Mouse (Mus musculus) left cerebral cortex, postnatal 14 days (tissue): ENCODE measurements at regions not wholly inside any gene's neighbourhood (a gene's known extent, or its start where the extent isn't known, plus 50 kb on each side); places are given as distances from the start of the nearest gene placed in this dataset.

Source experiments
- DNase-seq, 2 experiments: peaks; one replicate each; pipeline ENCODE4 v3.0.0; 2021 to 2022; ENCODE audit warnings: low spot score in 2 of 2, mixed read lengths in 1 of 2
- intact Hi-C: fragments of 180-260 bp; cut with DNase I; formaldehyde crosslinking; loops from one replicate; pipeline ENCODE4 v1.15.1; 2025

DNA sequence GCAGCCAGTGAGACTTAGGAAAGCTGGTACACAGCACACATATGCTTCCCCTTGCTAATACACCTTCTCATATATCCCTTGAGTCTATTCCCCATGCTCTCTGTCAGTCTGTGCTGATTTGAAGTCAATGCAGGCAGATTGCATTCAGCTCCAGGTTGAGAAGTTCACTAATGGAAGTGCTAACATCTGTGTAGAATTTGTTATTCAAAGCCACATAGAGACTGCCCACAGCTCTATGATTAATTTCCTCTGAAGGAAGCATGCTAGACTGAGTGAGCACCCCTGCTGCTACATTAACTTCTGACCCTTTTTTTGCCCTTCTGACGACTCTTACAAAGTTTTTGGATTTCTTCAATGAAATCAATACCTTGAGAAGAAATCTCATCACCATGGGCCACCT is 486.0 kb upstream of the Dmac1 start:
- no peak for DNase-seq
- intact Hi-C loops: no loop called here

DNA sequence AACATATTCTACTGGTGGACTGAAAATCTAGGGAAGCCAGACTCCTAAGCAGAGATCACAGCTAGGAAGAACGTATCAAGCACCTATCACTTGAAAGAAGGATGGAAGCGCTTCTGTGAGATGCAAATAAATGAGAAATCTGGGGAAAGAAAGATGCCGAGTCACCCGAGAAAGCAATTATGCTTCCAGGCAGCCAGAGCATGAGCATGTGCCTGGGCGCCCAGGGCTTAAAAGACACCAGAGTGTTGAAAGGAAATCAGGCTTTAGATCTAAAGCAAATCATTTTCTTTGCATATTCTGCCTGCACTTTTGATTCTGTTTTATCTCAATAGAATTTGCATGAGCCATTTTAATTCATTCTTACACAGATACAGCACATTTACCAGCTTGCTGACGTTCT is 466.5 kb upstream of the Dmac1 start:
- DNase-seq: peak in 1 of 2 experiments; percentile 11

DNA sequence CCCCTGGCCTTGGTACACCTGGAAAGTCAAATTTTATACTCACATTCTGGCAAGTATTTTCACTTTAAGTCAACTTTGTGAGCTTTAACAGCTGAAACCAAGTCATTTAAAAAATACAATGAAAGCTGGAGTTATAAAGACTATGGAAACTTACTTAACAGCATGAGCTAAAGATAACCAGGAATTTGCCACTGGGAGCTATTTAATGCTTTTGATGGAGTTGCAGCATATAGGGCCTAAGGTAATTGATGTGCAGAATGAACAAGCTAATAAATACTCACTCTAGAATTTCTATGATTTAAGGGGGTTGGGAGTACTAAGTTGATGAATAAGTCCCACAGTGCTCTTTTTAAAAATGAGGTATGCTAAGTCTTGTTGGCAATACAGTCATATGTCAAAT is 463.5 kb upstream of the Dmac1 start:
- no peak for DNase-seq
- intact Hi-C loops: no loop called here

More for the DNA sequence above, 466.5 kb upstream of the Dmac1 start:
- intact Hi-C loops: no loop called here

DNA sequence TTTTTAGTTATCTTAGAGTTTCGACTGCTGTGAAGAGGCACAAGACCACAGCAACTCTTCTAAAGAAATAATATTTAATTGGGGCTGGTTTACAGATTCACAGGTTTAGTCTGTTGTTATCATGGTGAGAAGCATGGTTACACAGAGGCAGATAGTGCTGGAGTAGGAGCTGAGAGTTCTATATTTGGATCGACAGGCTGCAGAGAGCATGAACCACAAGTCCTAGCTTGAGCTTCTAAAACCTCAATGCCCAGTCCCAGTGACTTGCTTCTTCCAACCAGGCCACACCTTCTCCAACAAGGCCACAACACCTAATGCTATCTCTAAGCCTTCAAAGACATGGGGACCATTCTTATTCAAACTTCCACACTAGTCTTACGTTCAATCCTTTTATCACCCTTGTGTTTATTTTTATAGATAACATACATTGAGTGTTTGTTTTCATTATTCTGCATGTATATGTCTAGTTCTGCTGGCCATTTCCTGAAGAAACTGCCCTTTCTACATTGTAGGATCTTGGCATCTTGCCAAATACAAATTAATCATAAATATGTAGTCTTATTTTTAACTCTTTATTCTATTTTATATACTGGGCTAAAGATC is 452.8 kb upstream of the Dmac1 start:
- no peak for DNase-seq
- intact Hi-C loops: no loop called here

DNA sequence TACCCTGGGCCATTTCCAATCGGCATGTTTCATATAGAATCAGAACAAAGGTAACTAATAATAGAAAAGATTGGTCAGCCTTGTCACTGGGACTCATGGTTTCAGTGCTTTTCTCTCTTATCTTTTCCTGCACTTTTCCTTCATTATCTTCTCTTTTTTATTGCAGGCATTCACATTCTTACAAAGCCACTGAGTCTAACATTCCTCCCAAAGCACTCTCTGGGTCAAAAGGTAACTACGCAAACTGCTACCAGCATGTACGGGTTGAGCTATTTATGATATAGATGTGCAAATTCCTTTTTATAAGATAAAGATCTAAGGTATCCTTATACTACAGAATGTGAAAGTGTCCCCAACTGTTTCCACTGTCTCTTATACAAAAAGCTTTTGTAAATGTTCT is 436.5 kb upstream of the Dmac1 start:
- intact Hi-C loops: no loop called here
- DNase-seq: no peak

DNA sequence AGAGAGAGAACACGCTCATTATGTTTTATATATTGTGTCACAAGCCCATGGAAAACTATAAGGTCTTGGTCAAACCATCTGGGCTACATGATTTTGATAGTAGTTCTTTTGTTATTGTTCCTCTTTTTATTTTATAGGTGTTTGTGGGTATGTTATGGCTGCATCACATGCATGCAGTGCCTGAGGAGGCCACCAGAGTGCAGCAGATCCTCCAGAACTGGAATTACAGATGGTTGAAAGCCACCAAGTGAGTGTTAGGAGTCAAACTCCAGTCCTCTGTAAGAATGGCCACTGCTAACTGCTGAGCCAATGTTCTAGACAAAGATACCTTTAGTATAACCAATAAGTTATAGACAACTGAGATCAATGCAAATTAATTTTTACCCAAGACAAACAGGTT is 435.9 kb upstream of the Dmac1 start:
- intact Hi-C loops: no loop called here
- DNase-seq: no peak

DNA sequence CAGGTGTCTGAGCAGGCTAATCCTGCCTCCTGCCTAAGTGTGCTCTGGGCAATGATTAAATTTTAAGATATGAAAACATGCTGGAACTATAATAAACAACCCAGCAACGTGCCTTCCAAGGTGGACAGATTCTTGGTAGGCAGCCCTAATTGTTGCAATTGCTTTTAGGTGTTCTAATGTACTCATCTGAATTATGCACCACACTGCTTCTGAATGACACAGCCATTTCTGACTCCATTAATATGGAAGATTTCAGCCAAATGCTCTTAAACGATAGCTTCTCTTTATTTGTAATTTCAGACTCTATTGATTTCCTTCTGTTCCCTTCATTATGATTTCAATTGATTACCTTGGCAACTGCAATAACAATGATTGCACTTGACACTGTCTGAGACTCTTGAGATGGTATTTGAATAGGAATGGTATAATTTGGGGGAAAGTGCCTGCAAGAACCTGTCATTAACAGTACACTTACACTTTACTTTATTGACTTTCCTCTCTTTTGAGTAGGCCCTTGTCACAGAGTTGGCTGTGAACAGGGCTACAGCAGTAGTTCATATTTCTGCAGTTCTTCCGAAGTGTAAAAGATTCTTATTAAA is 422.8 kb upstream of the Dmac1 start:
- intact Hi-C loops: no loop called here
- no peak for DNase-seq

DNA sequence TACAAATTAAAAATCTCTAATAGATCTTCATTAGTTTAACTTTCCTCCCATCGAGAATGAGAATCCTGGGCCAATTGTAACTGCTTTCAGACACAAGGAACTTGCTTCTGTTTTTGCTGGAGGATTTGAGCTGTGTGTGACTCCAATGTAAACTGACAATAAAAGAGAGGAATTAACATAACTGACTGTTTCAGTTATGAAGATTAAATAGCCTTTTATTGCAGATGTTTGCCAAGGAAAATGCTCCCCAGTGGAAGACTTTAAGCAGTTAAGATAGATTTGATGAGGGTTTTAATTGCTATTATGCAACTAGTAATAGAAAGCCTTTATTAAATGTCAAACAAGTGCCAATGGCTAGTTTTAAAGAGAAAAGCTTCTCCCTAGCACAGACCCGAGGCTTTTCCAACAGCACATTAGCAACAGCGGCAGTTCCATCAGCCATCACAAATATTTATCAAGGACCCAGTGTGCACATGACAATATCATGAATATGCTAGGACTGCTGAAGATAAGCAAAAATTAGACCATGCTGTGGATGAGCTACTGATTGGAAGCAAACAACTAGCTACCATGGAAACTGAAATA is 398.6 kb upstream of the Dmac1 start:
- DNase-seq: no peak
- intact Hi-C loops: no loop called here

DNA sequence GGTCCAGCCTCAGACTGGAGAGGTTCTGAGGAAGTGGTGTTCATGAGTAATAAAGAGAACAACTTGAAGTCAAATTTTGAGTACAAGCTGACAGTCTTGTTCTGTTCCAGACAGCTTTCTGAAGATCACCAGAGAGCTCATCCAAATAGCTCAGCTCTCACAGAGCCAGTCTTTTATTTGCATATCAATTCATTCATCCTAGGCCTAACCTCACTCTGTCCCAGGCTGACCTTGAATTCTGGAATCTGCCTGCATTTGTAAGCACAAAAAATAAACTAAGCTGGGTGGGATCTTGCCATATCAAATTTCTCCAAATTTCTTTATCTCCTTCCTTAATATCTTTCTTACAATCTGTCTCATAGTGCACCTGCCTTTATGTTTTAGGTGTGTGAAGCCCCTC is 362.9 kb upstream of the Dmac1 start:
- intact Hi-C loops: no loop called here
- DNase-seq: no peak

DNA sequence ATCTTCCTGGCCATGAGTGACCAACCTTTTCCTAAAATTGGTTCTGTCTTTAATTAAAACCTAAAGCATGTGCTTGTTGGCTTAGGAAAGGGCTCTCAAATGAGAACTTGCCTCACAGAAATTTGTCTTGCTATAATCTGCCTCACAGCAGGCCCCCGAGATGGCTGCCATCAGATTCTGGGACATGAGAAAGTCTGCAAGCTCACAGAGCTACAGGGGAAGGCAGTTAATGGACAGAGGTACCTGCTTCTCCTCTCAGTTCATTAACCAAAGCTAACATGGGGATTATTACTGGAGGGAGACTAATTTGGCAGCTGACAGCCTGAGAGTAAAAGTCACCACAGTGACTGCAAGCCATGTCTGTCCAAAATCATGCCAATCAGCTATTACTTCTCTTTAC is 358.5 kb upstream of the Dmac1 start:
- intact Hi-C loops: no loop called here

DNA sequence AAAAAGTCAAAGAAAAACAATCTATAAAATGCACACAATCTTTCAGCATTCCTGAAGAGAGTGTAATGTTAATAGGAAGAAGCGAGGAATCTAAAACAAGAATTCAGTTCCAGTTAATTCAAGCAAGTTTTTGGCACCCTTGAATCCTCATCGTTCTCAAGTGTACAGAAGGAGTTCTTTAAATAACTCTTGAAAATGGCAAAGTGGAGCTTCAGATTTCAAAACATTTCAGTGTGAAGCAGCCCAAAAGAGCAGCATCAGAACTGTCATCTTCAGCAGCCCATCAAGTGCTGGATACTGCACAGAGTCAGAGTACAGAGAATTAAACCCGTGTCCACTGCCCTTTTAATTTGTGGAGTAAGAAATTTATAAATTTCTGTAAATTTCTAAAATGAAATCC is 311.8 kb upstream of the Dmac1 start:
- DNase-seq: peak; percentile 30 to 72
- intact Hi-C loops: no loop called here

More for the DNA sequence above, 358.5 kb upstream of the Dmac1 start:
- no peak for DNase-seq

DNA sequence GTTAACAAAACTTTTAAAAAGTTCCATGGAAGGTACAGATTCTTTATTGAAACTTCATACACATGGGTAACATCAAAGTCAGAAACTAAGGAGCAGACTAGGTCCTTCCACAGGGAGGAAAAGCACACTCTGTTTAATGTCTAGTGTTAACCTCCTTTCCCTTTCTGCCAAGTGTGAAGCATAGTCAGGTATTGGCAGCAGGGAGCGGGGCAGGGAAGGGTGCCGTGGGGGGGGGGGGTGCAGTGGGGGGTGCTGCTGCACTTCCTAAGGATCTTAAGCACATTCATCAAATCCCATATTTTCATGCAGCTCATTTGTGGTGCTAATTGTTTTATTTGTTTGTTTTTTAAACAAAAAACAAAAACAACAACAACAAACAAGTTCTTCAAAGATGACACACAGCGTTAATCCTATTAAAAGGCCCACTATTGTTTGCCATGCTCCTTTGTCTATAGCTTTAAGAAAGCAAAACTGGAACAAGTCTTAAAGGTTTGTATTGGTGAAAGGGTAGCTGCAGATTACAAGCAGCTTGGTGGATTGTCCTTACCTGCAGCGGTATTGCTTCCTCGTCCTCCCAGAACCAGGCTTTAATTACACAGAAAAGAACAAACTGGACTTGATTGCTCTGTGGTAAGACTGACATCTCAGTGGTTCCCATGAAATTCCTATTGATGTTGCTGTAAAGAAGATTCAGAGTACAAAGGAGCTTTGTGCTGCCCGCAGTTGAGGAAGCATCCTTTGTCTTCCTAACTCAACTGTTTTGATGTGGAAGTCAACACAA is 310.2 kb upstream of the Dmac1 start:
- DNase-seq: no peak
- intact Hi-C loops: no loop called here

DNA sequence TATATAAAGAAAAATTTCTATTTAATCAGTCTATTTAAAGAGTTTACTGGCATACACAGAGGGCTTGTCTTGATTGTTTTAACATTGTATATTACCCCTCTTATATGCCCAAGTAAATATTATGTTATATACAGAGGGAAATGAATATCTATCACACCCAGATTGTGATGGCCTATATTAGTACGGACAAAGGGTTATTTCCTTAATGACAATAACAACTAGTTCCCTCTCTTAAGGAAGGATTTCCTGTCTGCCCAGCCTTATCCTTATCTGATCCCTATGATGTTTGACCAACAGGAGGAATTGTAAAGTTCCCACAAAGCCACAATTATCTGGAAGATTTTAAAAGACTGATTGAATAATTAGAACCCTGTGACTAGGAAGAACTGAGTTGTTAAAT is 301.8 kb upstream of the Dmac1 start:
- no peak for DNase-seq
- intact Hi-C loops: no loop called here

DNA sequence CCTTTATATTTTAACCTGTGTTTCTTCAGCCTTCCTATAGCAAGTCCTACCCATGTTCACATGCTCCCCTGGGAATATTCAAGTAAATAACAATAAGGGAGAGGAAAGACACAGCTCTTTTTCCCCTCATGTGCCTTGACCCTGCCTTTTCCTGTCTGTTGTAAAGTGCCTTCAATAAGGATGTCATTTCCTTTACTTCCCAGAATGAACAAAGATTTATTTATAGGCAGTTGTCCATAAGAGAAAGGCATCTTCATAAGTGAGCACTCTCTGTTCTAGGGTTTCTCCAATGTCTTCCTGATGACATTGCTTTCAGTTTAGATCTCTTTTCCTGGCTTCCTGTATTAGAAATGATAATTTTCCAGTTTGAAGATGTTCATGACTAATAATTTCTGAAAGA is 294.5 kb upstream of the Dmac1 start:
- DNase-seq: no peak
- intact Hi-C loops: no loop called here

DNA sequence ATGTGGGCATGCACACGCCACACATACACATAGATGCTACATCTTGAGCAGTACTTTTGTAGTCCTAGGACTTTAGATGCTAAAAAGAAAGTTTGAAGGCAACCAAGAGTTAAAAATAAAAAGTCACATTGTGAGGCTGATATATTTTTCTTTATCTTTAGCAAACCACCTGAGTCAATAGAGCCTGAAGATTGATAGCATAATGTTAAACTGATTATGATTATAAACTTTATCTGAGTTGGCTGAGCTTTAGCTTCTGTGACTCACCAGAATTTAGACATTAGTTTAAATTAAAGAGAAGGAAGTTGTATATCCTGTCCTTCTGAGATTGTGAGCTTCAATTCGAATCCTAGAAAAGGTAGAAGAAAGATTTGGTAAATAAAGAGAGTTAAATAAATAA is 289.5 kb upstream of the Dmac1 start:
- no peak for DNase-seq
- intact Hi-C loops: no loop called here

DNA sequence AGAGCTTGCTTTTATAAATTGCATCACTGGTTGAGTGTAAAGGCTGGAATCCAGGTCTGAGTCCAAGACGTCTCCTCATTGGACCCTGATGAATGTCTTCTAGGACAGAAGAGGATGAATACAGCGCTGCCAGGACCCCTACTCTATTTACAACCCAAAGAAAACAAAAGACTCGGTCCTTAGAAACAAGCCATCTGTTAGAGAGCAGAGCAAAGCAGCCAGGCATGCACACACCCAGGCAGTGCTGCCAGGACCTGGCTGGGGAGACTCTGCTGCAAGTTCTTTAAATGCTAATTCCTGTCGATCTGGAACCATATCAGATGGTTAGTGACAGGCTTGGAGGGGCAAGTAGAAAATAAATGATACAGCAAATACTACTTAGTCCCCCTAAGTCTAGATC is 284.4 kb upstream of the Dmac1 start:
- intact Hi-C loops: no loop called here
- no peak for DNase-seq

DNA sequence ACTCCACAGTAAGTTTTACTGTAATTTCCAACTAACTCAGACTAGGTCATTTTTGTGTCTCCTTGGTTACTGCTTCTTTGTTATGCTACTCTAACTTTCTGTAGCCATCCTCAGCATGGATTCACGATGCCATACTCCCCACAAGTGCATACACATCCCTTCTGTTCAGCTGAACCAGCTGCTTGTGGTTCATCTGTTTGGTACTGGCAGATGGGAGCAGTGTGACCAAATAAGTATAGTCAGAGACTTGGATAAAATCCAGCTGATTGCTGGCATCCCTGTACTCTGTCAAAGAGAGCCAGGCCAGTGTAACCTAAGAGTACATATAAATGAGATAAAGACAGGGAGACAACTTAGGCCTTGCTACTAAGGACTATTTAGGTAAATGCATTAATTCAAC is 283.7 kb upstream of the Dmac1 start:
- intact Hi-C loops: no loop called here
- DNase-seq: peak; percentile 24 to 55

DNA sequence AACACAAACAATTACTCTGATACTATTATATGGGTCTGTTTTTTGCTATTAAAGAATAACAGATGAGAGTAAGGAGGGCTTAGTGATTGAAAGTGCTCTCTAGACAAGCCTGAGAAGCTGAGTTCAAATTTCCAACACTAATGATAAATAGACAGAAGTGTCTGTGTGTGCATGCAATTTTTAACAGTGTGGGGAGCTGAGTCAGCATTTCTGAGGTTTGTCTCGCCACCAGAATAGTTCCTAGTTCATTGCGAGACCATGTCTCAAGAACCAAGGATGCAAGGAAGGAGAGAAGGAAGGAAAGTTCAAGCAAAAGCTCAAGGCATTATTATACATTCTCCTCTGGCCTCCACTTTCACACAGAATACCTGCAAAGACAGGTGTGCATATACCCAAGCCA is 259.7 kb upstream of the Dmac1 start:
- DNase-seq: no peak
- intact Hi-C loops: no loop called here

DNA sequence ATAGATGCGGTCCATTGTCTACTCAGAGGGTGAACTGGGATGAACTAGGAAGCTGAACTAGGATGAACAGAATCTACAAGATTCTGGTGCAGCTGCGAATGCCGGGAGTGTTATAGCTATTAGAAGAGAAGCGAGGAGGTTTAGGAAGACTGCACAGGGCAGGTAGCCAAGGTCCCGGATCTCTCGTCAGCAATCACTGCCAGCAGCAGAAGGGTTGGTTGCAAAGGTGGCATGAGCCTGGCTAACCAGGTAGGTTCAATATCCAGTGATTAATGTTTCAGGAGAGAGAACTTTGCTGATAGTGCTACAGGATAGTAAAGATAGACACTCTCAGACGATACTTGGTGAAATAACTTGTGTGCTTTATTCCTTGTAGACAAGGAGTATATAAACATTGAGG is 257.0 kb upstream of the Dmac1 start:
- no peak for DNase-seq
- intact Hi-C loops: no loop called here

DNA sequence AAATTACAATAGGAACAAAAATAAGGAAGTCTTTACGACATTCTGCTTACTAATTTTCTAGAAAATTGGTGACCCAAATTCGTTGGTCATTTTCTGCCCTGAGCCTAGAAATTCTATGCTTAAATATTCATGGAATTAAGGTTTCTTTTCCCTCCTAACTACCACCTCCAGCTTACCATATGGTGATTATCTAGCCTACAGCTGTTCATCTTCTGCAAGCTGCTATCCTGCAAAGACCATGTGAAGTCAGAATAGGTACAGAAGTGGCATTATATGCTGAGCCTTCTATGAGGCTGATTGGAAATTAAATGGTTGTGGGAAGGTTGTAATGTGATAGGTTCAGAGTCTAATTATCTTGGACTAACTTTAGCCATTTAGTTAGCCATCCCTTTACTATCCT is 251.5 kb upstream of the Dmac1 start:
- DNase-seq: no peak
- intact Hi-C loops: no loop called here
